Mouse (Mus musculus) heart, embryonic 10.5 days (tissue): Measurements from ENCODE around the gene Ugt1a5. TPM values are rescaled to one million over a fixed set of nuclear protein-coding genes. Genes with fewer than 3 reads are reported as not detected.

Experiments
- DNase-seq: peaks from one replicate; pipeline ENCODE4 v3.0.0-alpha.2; 2017; ENCODE audit warnings: low spot score
- H3K27ac ChIP-seq: fragments of 300-500 bp; sonication (generic); 2 replicates; pipeline ENCODE4 v1.5.1; 2016; ENCODE audit warnings: mild to moderate bottlenecking
- H3K27me3 ChIP-seq: fragments of 300-500 bp; sonication (generic); 2 replicates; pipeline ENCODE4 v1.6.1; 2016; ENCODE audit warnings: mild to moderate bottlenecking; ENCODE audit not compliant: poor library complexity, insufficient read depth, severe bottlenecking
- H3K36me3 ChIP-seq: fragments of 300-500 bp; sonication (generic); 2 replicates; pipeline ENCODE4 v1.6.1; 2016; ENCODE audit warnings: mild to moderate bottlenecking, moderate library complexity
- H3K4me1 ChIP-seq: fragments of 300-500 bp; sonication (generic); 2 replicates; pipeline ENCODE4 v1.6.1; 2016; ENCODE audit warnings: mild to moderate bottlenecking
- H3K4me3 ChIP-seq: fragments of 300-500 bp; sonication (generic); 2 replicates; pipeline ENCODE4 v1.5.1; 2016; ENCODE audit warnings: mild to moderate bottlenecking, moderate library complexity
- H3K9me3 ChIP-seq: fragments of 300-500 bp; sonication (generic); 2 replicates; pipeline ENCODE4 v1.6.1; 2016; ENCODE audit warnings: mild to moderate bottlenecking, moderate library complexity
- WGBS: fragments of 180-500 bp; shearing (Covaris S2); methylation state at CpG from one replicate; pipeline ENCODE4 v1.1.7; 2016; 5-methylcytosine and 5-hydroxymethylcytosine counted together
- polyA plus RNA-seq: library from polyadenylated mRNA; unstranded; fragments of >200 nt; fragmentation: Nextera tagmentation; extraction: Ambion mirVana; gene quantifications from 2 replicates; pipeline ENCODE4 v1.2.1, GENCODE M21; 2016

Ugt1a5 gene
- polyA plus RNA-seq, 1 experiment from 2014 or later, result not detected

GRCm38 (mm10) chr1:88264869-88265240 is 99.0 kb downstream of the Ugt1a5 start:
- H3K9me3 ChIP-seq, result peaks cover 18% of the 10 kb centered on the region; the same call in 1 of the 2 replicates
- H3K27me3 ChIP-seq, result no peaks in the 10 kb centered on the region
- 77% methylated on average over 4 of the region's 4 CpGs for WGBS
- H3K4me3 ChIP-seq, result no peak overlapping the region
- H3K4me1 ChIP-seq, result peaks cover 11% of the 10 kb centered on the region
- no peak for DNase-seq
- H3K36me3 ChIP-seq, result peaks cover 97% of the 10 kb centered on the region
- H3K27ac ChIP-seq, result no peak overlapping the region

GRCm38 (mm10) chr1:88266123-88266522 is 100.3 kb downstream of the Ugt1a5 start:
- no peaks in the 10 kb centered on the region for H3K27me3 ChIP-seq
- no peak overlapping the region for H3K4me3 ChIP-seq
- no peak for DNase-seq
- peaks cover 91% of the 10 kb centered on the region for H3K36me3 ChIP-seq
- 0 out of 2 replicates have a peak, but pooled peaks cover 5% of the 10 kb centered on the region for H3K4me1 ChIP-seq
- 88% methylated on average over 13 of the region's 13 CpGs for WGBS
- H3K9me3 ChIP-seq, result peaks cover 13% of the 10 kb centered on the region; the same call in 1 of the 2 replicates
- H3K27ac ChIP-seq, result no peak overlapping the region

GRCm38 (mm10) chr1:88267489-88267888 is 101.7 kb downstream of the Ugt1a5 start:
- no peak overlapping the region for H3K27ac ChIP-seq
- DNase-seq, result no peak
- WGBS, result 95% methylated on average over 6 of the region's 6 CpGs
- 0 out of 2 replicates have a peak, but pooled peaks cover 5% of the 10 kb centered on the region for H3K4me1 ChIP-seq
- no peaks in the 10 kb centered on the region for H3K27me3 ChIP-seq
- H3K4me3 ChIP-seq, result no peak overlapping the region
- peaks cover 13% of the 10 kb centered on the region; the same call in 1 of the 2 replicates for H3K9me3 ChIP-seq
- H3K36me3 ChIP-seq, result peaks cover 91% of the 10 kb centered on the region

GRCm38 (mm10) chr1:88268070-88268469 is 102.3 kb downstream of the Ugt1a5 start:
- no peak overlapping the region for H3K4me3 ChIP-seq
- DNase-seq, result no peak
- 0 out of 2 replicates have a peak, but pooled peaks cover 5% of the 10 kb centered on the region for H3K4me1 ChIP-seq
- peaks cover 13% of the 10 kb centered on the region; the same call in 1 of the 2 replicates for H3K9me3 ChIP-seq
- no peaks in the 10 kb centered on the region for H3K27me3 ChIP-seq
- peaks cover 91% of the 10 kb centered on the region for H3K36me3 ChIP-seq
- 83% methylated on average over 6 of the region's 6 CpGs for WGBS
- H3K27ac ChIP-seq, result no peak overlapping the region

Other genes with a start within 250 kb of the Ugt1a5 start
- 33.5 and 34.5 TPM in 2 replicates for gene Usp40, start 157.5 kb upstream of the Ugt1a5 start, polyA plus RNA-seq
- gene Ugt1a10, start 110.6 kb upstream of the Ugt1a5 start, polyA plus RNA-seq, result not detected in 2 replicates
- gene Ugt1a9, start 95.2 kb upstream of the Ugt1a5 start, polyA plus RNA-seq, result not detected in 2 replicates
- gene Ugt1a8, start 78.2 kb upstream of the Ugt1a5 start, polyA plus RNA-seq, result not detected in 2 replicates
- 0.30 and 0.79 TPM in 2 replicates for gene Ugt1a7c, start 71.0 kb upstream of the Ugt1a5 start, polyA plus RNA-seq
- not detected in 2 replicates for gene Ugt1a6b, start 62.8 kb upstream of the Ugt1a5 start, polyA plus RNA-seq
- gene Ugt1a6a, start 31.2 kb upstream of the Ugt1a5 start, polyA plus RNA-seq, result not detected in 2 replicates
- gene Ugt1a2, start 34.6 kb downstream of the Ugt1a5 start, polyA plus RNA-seq, result 0.13 TPM in 1 of 2 replicates, not detected in the other
- 8.1 and 9.9 TPM in 2 replicates for gene Dnajb3, start 39.8 kb downstream of the Ugt1a5 start, polyA plus RNA-seq
- gene Ugt1a1, start 45.9 kb downstream of the Ugt1a5 start, polyA plus RNA-seq, result not detected in 2 replicates
- gene Mroh2a, start 61.0 kb downstream of the Ugt1a5 start, polyA plus RNA-seq, result 0.58 and 0.82 TPM in 2 replicates
- gene Hjurp, start 111.6 kb downstream of the Ugt1a5 start, polyA plus RNA-seq, result 143 and 155 TPM in 2 replicates
- gene Trpm8, start 111.6 kb downstream of the Ugt1a5 start, polyA plus RNA-seq, result 0.11 and 0.15 TPM in 2 replicates
- gene Spp2, start 240.9 kb downstream of the Ugt1a5 start, polyA plus RNA-seq, result 0.28 and 7.4 TPM in 2 replicates